Mouse (Mus musculus) v-Abl transformed pro-B cells (cell line): ENCODE measurements around the gene Asxl1.

Experiments used
- in situ Hi-C, 2 experiments: fragments of 400-800 bp; cut with MboI; formaldehyde crosslinking; loops; one replicate each; pipeline ENCODE4 v1.15.1; 2025; ENCODE audit not compliant: unreplicated experiment in 2 of 2

The Asxl1 gene

GRCm38 (mm10) chr2:153436641-153437305, 91.1 kb downstream of the Asxl1 start:
- in situ Hi-C loops, result no loop called here

DNA sequence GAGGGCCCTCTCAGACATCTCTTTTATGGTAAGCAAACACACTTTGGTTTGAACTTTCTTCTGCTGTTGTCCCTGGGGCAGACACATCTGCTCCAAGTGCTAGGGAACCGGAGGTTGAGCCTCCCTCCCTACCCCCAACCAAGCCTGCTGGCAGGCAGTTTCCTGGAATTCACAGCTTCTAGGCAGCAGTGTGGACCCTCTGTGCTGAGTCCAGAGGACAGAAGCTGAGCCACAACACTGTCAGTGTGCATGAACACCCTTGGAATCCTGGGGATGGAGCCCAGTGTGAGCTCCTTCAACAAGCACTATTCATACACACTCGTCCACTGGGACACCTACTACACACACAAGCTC, 91.7 kb downstream of the Asxl1 start:
- in situ Hi-C loops, result no loop called here

- in situ Hi-C loops, result no loop called here
Observed at GRCm38 (mm10) chr2:153440755-153441154, 95.1 kb downstream of the Asxl1 start.

- in situ Hi-C loops, result no loop called here
Observed at GRCm38 (mm10) chr2:153441228-153441627, 95.6 kb downstream of the Asxl1 start.

DNA sequence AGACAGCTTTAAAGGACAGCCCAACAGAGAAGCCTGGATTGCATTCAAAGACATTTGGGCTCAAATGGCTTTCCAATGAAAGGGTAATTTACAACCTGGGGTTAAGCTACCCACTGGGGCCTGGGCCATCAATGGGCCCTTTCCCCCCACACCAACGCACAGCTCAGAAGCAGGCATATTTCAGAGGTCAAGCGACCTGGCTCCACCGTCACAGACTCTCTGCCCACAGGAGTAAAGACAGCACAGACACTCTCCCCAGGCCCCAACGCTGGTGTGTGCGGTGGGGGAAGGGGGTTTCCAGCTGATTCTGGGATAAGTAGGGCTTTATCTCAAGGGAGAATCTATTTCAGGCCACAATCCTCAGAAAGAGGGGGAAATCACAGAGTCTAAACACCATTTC, 97.1 kb downstream of the Asxl1 start:
- in situ Hi-C loops, result no loop called here

DNA sequence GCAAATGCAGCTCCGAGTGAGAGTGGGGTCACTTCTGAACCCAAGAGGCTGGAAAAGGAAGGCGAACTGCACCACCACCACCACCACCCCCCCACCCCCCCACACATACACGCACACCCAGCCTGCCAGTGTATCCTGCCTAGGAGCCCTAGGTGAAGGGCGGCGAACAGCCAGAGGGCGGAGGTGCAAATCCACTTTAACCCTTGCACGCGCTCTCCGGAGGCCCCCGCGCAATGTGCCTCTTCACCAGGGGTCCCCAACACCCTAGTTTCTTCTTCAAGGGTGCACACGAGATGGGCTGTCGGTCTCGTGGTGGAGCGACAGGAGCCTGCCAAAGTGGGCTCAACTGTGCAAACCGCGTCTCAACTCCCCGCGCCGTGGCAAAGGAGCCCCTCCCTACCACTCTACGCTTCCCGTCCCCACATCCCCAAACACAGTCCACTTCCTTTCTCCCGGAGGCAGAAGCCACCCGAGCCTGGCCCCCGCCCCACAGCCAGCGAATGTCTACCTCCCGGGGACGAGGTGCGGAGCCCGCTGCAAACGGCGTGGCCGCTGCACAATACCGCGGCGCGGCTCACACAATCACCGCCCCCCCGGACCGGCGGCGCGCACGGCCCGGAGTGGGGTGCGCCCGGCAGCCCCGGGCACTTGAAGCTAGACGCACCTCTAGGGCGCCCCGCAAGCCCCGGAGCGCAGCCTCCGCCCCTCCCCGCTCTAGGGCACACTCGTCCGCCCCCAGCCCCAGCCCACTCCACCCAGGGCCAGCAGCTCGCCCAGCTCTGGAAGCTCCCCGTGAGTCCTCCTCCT, 98.0 kb downstream of the Asxl1 start:
- in situ Hi-C loops, result no loop called here

- in situ Hi-C loops, result no loop called here
Observed at GRCm38 (mm10) chr2:153444254-153445136, 98.9 kb downstream of the Asxl1 start.

GRCm38 (mm10) chr2:153445137-153446016, 99.7 kb downstream of the Asxl1 start:
- in situ Hi-C loops, result no loop called here

- in situ Hi-C loops, result no loop called here
Observed at GRCm38 (mm10) chr2:153446017-153446408, 100.4 kb downstream of the Asxl1 start.

- in situ Hi-C loops, result no loop called here
Observed at GRCm38 (mm10) chr2:153446476-153446875, 100.8 kb downstream of the Asxl1 start.

DNA sequence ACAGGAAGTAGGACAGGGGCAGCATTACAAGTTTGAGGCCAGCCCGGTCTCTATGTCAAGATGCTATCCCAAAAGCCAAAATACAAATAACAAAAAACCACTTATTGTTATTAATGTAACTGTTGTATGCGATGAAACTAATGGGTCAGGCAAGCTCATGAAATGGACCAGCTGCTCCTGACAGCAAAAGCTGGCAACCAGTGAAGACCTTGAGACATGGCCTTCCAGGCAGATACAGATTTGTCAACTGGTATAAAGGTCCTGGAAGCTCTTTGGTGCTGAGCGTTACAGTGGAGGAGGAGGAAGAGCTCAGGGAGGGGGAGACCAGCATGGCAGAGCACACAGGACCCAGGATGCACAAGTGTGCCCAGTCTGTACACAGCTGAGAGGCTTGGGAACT, 102.1 kb downstream of the Asxl1 start:
- in situ Hi-C loops, result no loop called here

- in situ Hi-C loops, result no loop called here
Observed at GRCm38 (mm10) chr2:153448519-153448918, 102.9 kb downstream of the Asxl1 start.
